Mouse (Mus musculus) spleen, postnatal 36 days (tissue): ENCODE data around the gene Myh7b.

Source experiments
- DNase-seq, 2 experiments: peaks; one replicate each; pipeline ENCODE4 v3.0.0; 2022; ENCODE audit warnings: low spot score in 2 of 2, mixed read lengths in 1 of 2

Gene Myh7b

DNA sequence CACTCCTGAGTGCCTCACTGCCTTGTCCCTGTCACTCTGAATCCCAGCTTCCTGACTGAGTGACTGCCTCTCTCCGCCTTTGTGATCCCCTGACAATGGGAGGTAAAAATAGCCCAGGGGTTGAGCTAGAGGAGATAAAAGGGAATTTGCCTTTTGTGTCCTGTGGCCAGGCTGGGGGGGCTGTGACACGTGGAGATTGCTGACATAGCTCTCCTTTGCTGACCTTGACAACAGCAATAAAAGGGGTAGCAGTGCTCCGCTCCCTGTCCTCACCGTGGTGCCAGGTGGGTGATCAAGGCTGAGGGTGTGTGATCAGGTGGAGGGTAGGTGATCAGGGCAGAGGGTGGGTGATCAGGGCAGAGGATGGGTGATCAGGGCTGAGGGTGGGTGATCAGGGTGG, at the start of gene Myh7b:
Gene Myh7b, plus strand, starts transcription at position 235 of the 400 bp plus-strand sequence.
- DNase-seq = no peak

DNA sequence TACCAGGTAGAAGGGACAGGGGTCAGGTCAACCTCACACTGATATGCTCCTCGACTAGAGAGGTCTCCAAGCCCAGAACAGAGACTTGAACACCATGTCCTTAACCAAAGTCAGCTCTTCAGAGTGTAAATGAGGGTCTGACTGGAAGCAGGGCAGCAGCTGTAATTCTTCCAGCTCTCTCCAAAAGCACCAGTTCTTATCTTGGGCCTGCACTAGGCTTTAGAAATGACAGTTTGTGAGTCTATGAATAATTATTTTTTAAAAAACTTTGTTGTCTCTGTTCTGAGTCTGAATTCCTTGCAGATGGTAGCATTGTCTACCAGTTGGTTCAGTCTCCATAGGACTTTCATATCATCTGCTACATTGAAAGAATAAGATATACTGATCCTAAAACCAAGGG, 48.8 kb upstream of the Myh7b start:
- DNase-seq = no peak

DNA sequence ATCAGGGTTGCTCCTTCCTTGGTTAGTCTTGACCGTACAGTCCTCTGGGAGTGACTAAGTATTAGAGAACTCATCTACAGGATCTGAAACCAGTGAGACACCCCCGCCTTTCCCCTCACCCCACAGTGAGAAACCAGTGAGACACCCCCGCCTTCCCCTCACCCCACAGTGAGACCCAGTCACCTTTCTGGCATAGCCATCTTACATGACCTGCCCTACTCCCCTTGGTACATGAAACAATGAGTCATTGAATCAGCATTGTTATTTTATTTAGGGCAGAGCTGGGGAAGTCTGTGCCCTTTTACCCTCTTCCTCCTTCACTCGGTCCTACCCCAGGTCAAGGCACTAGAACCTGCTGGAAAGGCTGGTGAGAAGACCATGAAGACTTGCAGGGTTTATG, 48.1 kb upstream of the Myh7b start:
- DNase-seq = no peak

DNA sequence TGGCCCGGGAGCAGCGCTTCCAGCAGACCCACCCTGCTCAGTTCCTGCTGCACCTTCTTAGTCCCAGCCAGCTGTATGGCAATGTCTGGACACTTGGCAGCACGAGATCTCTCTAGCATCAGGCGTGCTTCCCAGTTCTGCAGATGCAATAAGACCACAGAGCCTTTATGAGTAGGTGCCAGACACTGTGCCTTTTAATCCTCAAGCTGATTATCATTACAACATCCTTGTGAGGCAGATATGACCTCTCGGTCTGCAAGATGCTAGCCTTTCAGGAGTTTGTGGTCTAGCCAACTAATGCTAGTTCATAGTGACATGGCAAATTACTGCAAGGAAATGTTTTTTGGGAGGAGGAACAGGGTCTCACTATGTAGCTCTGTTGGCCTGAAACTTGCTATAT, 43.3 kb upstream of the Myh7b start:
- DNase-seq = no peak

DNA sequence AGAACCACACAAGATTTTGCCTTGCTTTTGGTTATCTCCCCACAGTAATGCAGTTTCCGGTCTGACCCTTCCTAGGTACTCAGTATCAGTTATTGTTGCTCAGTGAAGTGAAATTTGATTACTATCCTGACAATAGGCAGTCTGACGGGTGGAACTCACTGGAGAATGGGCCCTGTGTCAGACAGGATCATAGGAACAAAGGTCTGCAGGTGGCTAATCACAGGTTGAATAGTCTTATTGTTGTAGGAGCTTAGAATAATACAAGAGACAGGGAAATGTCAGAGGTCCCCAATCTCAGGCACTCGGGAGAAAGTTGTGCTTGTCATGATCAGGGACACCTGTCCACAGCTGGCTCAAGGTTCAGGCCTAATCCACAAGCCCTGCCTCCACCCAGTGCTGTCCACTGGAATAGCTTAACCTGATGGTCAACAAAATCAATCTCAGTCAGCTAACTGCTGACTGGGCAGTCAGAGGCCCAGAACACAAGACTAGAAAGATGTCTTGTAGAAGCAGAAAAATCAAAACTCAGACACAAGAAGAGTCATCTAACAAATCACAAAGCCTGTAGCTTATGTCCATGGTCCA, 41.7 kb upstream of the Myh7b start:
- DNase-seq = no peak

DNA sequence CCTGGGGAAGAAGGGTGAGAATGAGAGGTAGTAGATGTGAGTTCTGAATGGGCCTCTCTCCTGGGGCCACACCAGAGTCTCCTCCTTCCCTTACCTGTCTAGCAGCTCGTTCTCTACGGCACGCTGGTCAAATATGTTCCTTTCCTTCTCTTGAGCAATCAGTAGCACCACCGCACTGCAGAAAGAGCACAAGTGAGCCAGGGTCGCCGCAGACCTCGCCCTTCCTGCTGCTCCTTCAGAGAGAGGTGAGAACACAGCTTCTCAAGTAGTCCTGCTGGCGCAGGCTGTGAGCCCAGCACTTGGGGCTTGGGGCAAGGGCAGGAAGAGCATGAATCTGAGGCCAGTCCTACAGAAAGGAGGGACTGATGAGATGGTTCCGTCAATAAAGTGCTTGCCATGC, 38.0 kb upstream of the Myh7b start:
- no peak for DNase-seq

DNA sequence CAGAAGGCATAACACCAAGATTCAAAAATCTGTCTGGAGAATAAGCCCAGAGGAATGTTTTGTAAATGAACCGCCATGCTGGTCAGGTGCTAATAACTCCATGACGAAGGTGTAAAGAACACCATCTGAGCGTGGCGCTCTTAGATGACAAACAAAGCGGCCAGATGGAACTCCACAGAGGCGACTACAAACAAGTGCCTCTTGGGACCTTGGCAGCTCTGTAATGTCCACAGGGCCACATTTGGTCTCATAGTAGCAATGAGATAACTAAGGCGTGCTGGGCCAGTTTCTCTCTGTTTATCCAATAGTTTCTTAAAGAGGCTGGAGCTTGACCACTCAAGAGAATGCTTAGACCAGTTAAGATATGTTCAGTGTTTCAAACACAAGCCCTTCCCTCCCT, 37.0 kb upstream of the Myh7b start:
- DNase-seq = no peak

DNA sequence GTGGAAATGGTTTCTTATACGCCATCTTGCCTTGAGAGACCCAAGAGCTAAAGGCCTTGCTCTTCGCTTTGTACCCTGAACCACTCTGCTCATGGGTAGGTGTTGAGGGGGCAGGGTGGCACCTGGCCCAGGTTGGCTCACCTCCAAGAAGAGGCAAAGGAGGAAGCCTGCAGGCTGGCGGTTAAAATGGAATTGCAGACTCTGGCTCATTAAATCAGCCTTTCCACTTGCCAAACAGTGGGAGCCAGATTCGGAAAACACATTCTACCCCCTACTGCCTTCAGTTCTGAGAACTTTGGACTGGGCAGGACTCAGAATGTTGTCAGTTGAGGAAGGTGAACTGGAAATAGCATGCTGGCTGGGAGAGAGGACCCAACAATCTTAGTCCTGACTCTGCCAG, 36.3 kb upstream of the Myh7b start:
- DNase-seq = no peak

DNA sequence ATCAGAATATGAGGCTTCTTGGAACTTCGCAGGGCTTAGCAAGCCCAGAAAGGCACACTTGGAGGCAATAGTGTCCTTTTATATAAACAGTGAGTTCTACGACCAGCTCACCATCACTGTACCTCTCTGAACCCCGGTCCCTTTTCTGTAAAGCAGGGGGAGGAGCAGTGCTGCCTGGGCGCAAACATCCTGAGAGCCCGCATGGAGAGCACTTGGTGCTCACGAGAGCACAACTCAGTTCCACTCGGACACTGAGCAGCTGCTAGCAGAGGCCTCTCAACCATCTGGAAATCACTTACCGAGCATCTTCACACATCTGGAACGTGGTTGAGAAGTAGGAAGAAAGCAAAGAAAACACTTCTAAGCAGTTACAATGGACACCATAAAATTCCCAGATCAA, 34.4 kb upstream of the Myh7b start:
- DNase-seq = no peak

DNA sequence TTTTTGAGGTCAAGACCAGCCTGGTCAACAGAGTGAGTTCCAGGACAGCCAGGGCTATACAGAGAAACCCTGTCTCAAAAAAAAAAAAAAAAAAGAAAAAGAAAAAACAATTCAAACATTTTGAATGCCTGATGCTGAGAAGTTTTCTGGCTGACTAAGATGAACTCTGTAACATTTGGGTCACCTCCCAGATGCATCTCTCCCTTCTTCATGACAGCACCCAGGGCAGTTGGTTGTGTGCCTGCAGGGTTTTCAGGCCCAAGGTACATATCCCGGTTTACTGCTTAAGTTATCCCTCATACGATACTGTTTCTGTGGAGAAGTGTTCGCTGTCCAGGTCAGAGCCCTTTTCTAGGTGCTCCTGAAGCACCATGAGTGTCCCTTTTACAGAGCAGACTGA, 30.7 kb upstream of the Myh7b start:
- DNase-seq = no peak

DNA sequence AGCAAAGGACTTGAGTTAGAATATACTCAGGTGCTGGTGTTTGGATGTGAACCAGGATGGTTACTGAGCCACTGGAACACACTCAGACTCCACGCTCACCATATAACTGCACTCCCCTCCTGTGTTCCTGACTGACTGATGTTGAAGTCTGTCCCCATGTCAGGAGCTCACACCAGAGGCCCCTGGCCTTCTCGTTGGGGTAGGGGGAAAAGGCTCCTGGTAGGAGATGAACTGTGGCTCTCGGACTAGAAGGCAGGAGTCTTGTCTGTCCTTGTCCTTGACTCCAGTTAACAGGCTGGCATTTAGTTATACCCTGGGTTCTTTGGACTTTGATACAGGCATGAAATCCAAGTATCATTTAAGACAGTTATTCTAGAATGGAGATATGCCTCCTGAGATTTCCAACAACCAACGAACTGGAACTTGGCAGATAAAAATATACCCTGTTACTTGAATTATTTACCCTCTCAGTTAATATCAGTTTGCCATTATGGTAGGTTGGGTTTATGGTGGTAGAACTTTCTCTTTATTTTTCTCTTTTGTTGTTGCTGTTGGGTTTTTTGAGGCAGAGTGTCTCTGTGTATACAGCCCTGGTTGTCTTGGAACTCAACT, 28.5 kb upstream of the Myh7b start:
- no peak for DNase-seq

DNA sequence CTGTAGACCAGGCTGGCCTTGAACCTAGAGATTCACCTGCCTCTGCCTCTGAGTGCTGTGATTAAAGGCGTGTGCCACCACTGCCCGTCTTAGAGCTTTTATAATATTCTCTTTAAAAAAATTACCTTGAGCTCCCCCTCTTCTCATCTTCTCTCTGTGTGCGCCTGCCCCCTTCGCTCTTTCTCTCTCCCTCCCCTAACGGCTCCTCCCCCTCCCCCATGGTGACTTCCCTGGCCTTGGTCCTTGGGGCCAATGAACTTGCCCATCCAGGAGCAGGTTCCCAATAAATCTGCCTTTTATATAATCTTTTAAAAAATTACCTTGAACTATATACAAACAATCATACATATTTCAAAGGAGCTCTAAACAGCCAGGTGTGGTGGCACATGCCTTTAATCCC, 28.0 kb upstream of the Myh7b start:
- DNase-seq = no peak

DNA sequence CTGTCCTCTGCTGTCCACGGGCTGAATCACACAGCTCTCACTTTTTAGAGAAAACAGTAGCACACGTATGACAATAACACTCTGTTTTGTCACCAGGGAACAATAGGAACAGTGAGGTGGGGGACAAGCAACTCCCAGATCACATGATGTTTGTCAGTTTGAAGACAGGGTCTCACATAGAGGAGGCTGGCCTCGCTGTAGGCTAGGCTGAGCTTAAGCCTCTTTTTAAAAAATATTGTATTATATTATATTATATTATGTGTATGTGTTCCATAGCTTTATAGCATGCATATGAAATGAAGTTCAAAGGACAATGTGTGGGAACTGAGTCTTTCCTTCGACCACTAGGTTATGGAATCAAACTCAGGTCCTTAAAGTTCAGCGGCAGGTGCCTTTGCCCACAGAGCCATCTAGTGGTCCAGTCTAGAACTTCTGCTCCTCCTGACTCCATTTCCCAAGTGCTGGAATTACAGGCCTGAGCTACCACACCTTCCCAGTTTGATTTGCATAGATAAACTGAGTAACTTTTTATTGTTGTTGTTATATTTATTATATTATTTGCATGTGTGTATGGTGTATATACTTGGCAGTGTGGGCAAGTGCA, 27.0 kb upstream of the Myh7b start:
- peak in 1 of 2 experiments; percentile 12 for DNase-seq

DNA sequence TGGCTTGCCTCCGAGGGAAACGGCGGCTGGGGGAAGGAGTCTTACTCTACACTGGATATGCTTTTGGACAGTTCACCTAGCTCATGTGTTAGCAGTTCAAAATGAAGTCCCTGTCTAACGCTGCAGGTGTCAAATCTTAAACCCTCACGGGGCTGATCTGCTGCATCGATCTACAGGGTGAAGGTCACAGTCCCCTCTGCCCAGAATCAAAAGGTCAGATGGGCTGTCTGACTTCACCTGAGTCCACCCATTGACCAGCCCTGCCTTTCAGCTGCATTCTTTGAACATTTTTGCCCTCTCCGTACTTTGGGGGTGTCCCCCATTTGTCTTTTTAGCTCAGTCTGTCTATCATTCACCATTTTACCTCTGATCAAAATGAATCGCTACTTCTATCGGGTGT, 25.9 kb upstream of the Myh7b start:
- DNase-seq = no peak

DNA sequence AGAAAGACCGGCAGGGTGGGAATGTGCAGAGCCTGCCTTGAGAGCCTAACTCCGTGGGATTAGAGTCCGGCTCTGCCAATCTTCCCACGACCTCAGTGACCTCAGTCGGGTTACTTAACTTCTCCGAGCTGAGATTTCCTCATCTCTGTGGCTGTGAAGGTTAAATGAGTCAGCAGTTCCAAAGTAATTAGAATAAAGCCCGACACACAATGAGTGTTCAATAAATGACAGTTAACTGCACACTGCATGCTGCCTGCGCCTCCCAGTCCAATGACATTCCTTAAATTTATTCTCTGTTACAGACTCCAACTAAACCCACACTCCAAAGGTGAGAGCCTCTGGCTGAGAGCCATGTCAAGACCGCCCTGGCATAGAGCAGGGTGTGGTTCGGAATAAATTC, 25.5 kb upstream of the Myh7b start:
- no peak for DNase-seq

DNA sequence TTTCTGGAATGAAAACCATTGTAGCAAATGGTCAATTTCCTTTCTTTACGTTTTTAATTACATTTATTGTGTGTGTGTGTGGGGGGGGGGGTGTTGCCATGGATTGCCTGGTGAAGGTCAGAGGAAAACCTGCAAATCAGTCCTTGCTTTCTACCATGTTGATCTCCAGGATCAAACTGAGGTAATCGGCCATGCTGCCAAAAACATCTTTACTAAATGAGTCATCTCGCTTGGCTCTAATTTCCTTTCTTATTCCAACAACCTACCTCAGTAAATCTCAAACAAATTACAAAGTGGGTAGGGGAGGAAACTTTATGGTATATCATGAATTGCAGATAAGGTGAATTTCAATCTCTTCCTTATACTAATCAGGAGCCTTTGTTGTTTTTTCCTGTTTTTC, 22.9 kb upstream of the Myh7b start:
- no peak for DNase-seq

DNA sequence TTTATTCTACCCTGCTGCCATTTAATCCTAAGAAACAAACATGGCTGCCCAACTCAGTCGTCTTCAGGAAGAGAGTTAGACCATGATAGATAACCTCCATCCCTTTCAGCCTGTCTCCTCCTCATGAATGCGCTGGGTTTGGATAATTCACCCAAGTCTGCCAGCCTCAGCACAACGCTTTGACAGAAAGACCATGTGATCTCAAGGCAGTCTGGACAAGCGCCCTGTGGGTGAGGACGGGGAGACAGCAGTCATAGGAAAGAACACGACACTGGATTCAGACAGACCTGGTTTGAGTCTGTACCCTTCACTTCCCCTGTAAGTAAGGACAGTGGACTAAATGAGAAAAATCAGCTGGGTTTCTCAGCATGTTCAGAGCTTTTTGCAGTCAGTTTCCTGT, 21.5 kb upstream of the Myh7b start:
- no peak for DNase-seq

DNA sequence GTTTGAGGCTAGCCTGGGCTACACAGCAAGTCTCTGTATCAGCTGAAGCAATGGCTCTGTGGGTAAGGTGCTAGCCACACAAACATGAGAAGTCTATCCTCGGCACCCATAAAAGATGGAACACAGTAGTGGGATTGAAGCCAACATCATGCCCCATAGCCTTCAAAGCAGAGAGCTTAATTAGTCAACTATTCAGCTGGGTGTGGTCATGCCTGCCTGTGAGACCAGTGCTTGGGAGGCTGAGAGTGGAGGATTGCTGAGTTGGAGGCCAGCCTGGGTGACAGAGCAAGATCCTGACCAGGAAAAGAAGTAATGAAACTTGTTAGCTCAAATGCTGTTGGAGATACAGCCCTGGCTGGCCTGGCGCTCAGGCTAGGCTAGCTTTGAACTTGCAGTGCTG, 20.1 kb upstream of the Myh7b start:
- DNase-seq = no peak

DNA sequence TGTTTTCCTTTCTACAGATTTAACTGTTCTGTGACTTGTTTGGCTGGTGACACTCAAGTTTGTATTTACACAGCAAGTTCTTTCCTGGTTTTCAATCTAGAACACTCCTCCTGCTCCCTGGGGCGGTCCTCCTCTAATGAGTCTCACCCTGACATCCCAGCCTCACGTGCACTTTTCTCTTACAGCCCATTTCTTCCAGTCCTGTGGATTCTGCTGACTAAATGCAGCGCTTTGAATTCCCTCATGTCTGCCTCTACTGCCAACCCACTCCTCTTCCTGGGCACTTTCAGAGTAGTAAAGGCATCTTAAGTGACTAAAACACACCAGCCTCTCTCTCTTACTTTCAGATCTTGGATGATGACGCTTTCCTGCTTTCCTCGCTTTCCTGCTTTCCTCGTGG, 19.3 kb upstream of the Myh7b start:
- DNase-seq = no peak

DNA sequence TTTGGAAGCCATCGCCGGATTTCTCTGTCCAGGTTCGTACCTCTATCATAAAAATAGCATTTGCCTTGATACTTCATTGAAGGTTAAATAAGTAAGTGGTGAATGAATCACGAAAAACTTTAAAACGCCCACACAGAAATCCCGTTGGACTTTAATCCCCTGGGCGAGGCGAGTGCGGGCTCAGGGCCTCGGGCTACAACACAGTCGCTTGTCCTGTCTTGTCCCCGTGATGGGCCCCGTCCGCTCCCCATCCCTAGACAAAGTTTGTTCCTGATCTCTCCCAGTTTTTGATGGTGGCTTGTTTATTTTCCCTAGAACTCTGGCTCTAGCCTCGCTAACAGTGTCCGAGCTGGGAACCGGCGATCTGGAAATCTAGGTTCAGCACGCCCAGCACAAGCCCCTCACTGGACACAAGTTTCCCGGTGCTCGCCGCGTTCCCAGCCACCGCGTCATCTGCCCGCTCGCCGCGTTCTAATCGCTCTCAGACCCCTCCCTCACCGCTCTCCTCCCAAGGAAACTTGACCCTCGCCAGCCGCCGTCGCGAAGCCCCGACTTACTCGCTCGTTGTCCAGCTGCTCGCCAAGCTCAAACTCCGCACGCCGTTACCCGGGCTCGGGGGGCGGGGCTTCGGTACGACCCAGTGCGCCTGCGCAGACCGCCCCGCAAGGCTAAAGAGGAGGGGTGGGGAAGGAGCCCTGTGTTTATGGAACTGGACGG, 18.7 kb upstream of the Myh7b start, which contains the start of gene Gss:
Gene Gss, minus strand, starts transcription at position 674 of the 717 bp plus-strand sequence.
- DNase-seq = peak; percentile 95

DNA sequence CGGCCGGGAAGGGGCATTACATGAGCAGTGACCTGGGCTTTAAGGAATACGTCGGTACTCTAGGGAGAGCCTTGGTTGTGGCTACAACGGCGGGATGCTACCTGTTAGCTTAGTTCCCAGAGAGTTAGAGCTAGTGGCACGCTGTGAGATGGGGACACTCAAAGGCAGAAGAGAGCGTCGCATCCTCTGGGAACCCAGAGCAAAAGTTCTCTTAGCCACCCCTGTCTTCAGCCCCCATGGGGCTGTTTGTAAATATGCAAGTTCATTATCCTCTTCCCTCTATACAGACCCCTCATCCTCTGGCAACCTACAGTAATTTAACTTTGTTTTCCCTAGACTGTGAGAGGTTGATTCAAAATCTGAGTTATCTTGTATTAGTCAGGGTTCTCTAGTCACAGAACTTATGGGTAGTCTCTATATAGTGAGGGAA, 18.1 kb upstream of the Myh7b start:
- no peak for DNase-seq

DNA sequence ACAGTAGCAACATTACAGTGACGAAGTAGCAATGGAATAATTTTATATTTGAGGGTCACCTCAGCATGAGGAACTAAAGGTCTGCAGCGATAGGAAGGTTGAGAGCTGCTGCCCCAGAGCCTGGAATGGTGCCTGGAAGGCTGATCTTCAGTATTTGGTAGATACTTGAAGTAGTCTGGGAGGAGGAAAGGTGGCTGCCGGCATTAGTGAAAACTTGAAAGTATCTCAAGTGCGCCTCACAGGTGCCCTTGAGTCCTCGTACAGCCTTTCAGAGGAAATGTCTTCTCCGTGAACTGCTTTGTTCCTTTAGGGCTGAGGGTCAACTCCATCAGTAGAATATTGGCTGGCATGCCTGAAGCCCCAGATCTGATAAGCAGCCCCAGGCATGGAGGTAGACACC, 15.5 kb upstream of the Myh7b start:
- DNase-seq = no peak

DNA sequence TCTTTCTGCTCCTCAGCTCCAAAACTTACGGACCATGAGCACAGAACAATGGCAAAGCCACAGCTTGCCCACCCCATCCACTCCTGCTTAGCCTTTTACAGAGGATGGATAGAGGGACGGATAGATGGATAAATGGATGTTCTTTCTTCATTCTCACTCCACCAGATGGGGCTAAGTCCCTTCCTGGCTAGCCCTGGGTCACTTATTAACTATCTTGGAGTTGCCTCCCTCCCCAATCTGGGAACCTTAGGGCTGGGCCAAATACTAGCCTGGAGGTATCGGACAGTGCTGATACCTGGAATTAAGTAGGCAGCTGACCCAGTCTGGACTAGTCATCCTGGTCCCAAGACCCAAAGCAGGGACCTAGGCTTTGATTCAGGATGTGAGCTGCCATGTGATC, 7.3 kb upstream of the Myh7b start:
- no peak for DNase-seq
